1 mouse cellular context compared by ENCODE assay signal in genomic region chr2:151037876-151038552, GRCm38 (mm10).
TF ChIP-seq lines count a peak whose summit lies in the region.

No protein-coding gene starts in this region.

TF ChIP-seq in MEL, 35 proteins besides CTCF, POLR2A, EP300 and RAD21 (continued from another document):
- no peak for TF ChIP-seq MAFK (IDR thresholded peaks at IDR 0.05; ENCODE audit: borderline replicate concordance, low read depth, low read length)
- TF ChIP-seq TBP (IDR thresholded peaks at IDR 0.05; ENCODE audit: low read depth, low read length), result peak; percentile 55; the same call in 1 of the 2 replicates
- peak; percentile 87 for TF ChIP-seq SIN3A (IDR thresholded peaks at IDR 0.05; ENCODE audit: low read length)
- peak; percentile 89 for TF ChIP-seq TCF12 (IDR thresholded peaks at IDR 0.05; ENCODE audit: low read depth, low read length)
- TF ChIP-seq CHD1 (IDR thresholded peaks at IDR 0.05; ENCODE audit: low read depth, low read length), result no peak
- TF ChIP-seq RCOR1 (IDR thresholded peaks at IDR 0.05; ENCODE audit: low read depth, low read length), result no peak
- peak; percentile 73 for TF ChIP-seq GATA1 (IDR thresholded peaks at IDR 0.05; ENCODE audit: low read depth, low read length)
